Mouse (Mus musculus) testis, adult 2 months (tissue): ENCODE results near the gene Rai14. TPM values are rescaled to one million over a fixed set of nuclear protein-coding genes. Genes with fewer than 3 reads are reported as not detected.

ENCODE experiments used
- H3K27ac ChIP-seq: fragments of 200-500 bp; 2 replicates; pipeline ENCODE4 v1.5.1; 2012; ENCODE audit warnings: low read depth, low read length; ENCODE audit not compliant: control insufficient read depth, insufficient read depth
- H3K27me3 ChIP-seq: fragments of 200-500 bp; 2 replicates; pipeline ENCODE4 v1.6.1; 2012; ENCODE audit warnings: mild to moderate bottlenecking, low read length, moderate library complexity; ENCODE audit not compliant: control insufficient read depth, insufficient read depth
- H3K36me3 ChIP-seq: fragments of 200-500 bp; 2 replicates; pipeline ENCODE4 v1.6.1; 2012; ENCODE audit warnings: mild to moderate bottlenecking, low read length; ENCODE audit not compliant: control insufficient read depth, insufficient read depth
- H3K4me1 ChIP-seq: fragments of 200-500 bp; 2 replicates; pipeline ENCODE4 v1.6.1; 2012; ENCODE audit warnings: low read length; ENCODE audit not compliant: control insufficient read depth, insufficient read depth
- H3K4me3 ChIP-seq: fragments of 200-500 bp; 2 replicates; pipeline ENCODE4 v1.5.1; 2012; ENCODE audit warnings: low read depth, mild to moderate bottlenecking, low read length, moderate library complexity, mixed read lengths; ENCODE audit not compliant: control insufficient read depth
- CTCF ChIP-seq: fragments of 200-500 bp; IDR thresholded peaks from 2 replicates; pipeline ENCODE4 v1.5.1; 2012; ENCODE audit warnings: low read depth, mild to moderate bottlenecking, inconsistent platforms, low read length, moderate library complexity; ENCODE audit not compliant: control insufficient read depth, insufficient read depth, insufficient replicate concordance
- POLR2A ChIP-seq: fragments of 200-500 bp; IDR thresholded peaks from 2 replicates; pipeline ENCODE4 v1.6.1; 2012; ENCODE audit warnings: low read depth, mild to moderate bottlenecking, inconsistent platforms, low read length, moderate library complexity; ENCODE audit not compliant: control insufficient read depth
- polyA plus RNA-seq: library from polyadenylated mRNA; depleted of rRNA; stranded (reverse); fragments of >200 nt; gene quantifications from 2 replicates; pipeline ENCODE4 v1.2.3, GENCODE M21; 2012

Gene Rai14
- polyA plus RNA-seq, 1 experiment: 80.0 TPM

GRCm38 (mm10) chr15:10715139-10715505 lies 698 bp upstream of the Rai14 start:
- Histone ChIP-seq H3K36me3 (no peaks in the 10 kb centered on the region; the same call in 1 of the 2 replicates), H3K27ac (peak overlapping the region; percentile 69)
- TF ChIP-seq POLR2A: no peak
- TF ChIP-seq CTCF: no peak

DNA sequence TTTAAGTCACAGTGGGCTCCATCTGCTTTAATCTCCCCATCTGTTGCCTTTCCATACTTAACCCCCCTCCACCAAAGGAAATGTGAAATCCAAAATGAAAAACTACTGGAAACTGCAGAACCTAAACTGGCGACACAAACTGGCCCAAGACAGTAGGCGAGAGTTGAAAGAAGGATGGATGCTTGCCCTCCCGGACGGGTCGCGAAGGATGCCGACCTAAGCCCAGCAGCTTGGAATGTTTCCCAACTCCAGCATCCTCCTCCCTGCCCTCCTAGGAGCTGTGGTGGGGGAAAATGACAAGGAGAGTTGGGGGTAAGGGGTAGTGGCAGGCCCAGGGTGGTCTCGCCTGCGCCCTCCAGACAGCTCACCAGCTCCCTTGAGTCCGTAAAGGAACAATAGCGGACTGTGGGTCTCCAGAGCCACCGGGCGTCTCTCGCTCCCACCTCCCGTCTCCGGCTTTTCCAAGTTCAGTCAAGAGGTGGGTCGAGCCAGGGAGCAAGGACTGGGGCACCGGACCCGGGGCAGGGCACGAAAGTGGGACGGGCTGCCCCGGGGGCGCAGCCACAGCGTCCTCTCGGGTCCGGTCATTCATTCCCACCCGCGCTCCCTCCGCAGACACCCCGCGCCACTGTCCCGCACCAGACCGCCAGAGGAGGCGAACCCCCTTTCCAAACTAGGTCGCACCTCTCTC lies 653 bp downstream of the Rai14 start:
- TF ChIP-seq POLR2A: no peak
- no peak for TF ChIP-seq CTCF
- peak overlapping the region; percentile 69 for H3K27ac ChIP-seq
- H3K4me1 ChIP-seq: no peaks in the 10 kb centered on the region; the same call in 1 of the 2 replicates
- H3K36me3 ChIP-seq: no peaks in the 10 kb centered on the region; the same call in 1 of the 2 replicates
- H3K4me3 ChIP-seq: peak overlapping the region; percentile 89
- no peaks in the 10 kb centered on the region for H3K27me3 ChIP-seq

More at GRCm38 (mm10) chr15:10715139-10715505, 698 bp upstream of the Rai14 start:
- H3K4me3 ChIP-seq: peak overlapping the region; percentile 89
- H3K27me3 ChIP-seq: no peaks in the 10 kb centered on the region
- H3K4me1 ChIP-seq: no peaks in the 10 kb centered on the region; the same call in 1 of the 2 replicates

- Histone ChIP-seq H3K27me3 (no peaks in the 10 kb centered on the region), H3K4me1 (no peaks in the 10 kb centered on the region; the same call in 1 of the 2 replicates), H3K36me3 (no peaks in the 10 kb centered on the region), H3K27ac (peak overlapping the region; percentile 69), H3K4me3 (peak overlapping the region; percentile 89)
- TF ChIP-seq CTCF: no peak
These were observed 1.2 kb downstream of the Rai14 start for GRCm38 (mm10) chr15:10713181-10713625.

DNA sequence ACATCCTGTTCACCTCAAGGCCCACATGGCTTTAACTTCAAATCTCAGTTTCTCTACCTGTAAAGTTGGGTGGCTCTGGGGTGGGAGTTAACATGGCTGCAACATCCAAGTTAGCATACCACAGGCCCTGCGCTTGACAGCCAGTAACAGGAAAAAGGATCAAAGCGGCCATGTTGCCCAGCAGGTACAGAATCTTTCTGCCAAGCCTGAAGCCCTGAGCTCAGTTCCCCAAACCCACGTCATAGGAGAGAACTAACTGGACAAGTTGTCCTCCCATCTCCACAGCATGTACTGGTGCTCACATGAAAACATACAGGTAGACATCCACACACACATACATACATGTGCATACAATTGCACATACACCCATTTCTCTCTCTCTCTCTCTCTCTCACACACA lies 2.1 kb downstream of the Rai14 start:
- Histone ChIP-seq H3K4me3 (peak overlapping the region; percentile 89), H3K27me3 (no peaks in the 10 kb centered on the region), H3K4me1 (no peaks in the 10 kb centered on the region; the same call in 1 of the 2 replicates), H3K36me3 (no peaks in the 10 kb centered on the region), H3K27ac (peak overlapping the region; percentile 33)
- TF ChIP-seq POLR2A (no peak), CTCF (no peak)

DNA sequence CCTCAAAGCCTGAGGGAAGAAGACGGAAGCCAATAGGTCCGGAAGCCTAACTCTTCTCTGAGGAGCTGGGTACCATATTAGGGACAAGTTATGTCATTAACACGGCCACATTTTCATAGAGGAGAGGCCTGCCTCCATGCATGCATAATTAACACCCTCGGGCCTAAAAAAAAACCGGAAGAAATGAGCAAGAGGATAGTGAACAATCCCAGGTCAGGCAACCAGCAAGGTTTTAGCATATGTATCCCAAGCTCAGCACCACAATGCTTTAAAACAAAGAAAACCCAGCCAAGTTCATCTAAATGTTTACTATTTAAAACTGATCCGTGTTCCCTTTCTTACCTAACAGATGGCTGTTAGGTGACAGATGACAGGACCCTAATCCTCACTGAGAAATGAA lies 3.2 kb downstream of the Rai14 start:
- Histone ChIP-seq H3K27ac (no peak overlapping the region), H3K4me3 (peak overlapping the region; percentile 57), H3K27me3 (no peaks in the 10 kb centered on the region), H3K36me3 (no peaks in the 10 kb centered on the region), H3K4me1 (no peaks in the 10 kb centered on the region; the same call in 1 of the 2 replicates)
- TF ChIP-seq POLR2A: no peak
- no peak for TF ChIP-seq CTCF

DNA sequence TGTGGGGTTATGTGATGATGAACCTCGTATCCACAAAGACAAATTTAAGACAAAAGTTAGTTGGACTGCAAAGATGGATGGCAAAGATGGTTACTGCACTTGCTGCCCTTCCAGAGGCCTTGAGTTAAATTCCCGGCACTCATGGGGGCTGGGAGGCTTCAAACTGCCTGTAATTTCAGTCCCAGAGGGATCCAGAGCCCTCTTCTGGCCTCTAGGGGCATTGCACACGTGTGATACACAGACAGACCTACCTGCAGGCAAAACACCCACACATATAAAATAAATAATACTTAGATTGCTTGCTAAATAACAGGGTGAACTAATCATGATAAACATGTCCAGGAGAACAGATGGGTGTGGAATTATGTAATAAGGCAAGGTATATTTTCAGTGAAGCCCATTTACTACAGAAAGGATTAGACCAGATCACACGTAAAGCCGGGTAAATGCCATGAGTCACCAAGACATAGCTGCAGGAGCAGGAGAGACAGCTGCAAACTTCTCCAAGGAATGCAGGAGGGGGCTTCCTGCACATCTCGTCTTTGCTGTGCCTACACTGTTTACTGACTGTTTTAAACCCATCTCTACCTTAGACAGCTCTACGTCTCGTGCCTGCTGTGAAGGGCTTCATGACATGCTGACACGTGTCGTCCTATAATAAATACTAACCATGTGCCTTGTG lies 5.7 kb downstream of the Rai14 start:
- no peaks in the 10 kb centered on the region for H3K36me3 ChIP-seq
- no peaks in the 10 kb centered on the region; the same call in 1 of the 2 replicates for H3K4me1 ChIP-seq
- no peak overlapping the region for H3K27ac ChIP-seq
- TF ChIP-seq CTCF (peak; percentile 18; the same call in 1 of the 2 replicates), POLR2A (no peak)
- no peaks in the 10 kb centered on the region for H3K27me3 ChIP-seq
- H3K4me3 ChIP-seq: no peak overlapping the region

DNA sequence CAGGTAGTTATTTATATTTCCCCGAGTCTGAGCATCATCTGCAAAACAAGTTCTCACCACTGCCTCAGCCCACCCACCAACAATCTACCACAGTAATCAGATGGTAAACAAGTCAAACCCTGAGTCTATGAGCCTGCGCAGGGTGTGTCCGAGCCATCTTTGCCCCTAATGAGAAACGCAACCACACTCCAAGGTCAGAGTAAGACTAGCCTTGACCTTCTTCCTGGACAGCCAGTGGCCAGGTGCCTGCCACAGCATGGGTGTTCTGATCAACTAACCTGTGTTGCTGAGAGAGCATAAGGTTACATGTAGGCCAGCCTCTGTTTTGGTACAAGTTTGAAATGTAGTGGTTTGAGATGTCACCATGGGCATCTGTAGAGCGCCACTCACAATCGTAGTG lies 7.3 kb downstream of the Rai14 start:
- H3K4me3 ChIP-seq: no peak overlapping the region
- no peaks in the 10 kb centered on the region for H3K36me3 ChIP-seq
- TF ChIP-seq POLR2A (no peak), CTCF (no peak)
- no peaks in the 10 kb centered on the region for H3K27me3 ChIP-seq
- H3K27ac ChIP-seq: no peak overlapping the region
- peaks cover 3% of the 10 kb centered on the region for H3K4me1 ChIP-seq
